Mouse (Mus musculus) thymus, postnatal 10 days (tissue): ENCODE measurements around the gene Tuba1c.

ENCODE experiments used
- DNase-seq, 2 experiments: peaks; one replicate each; pipeline ENCODE4 v3.0.0; 2021; ENCODE audit warnings: low spot score in 2 of 2

Tuba1c gene

GRCm38 (mm10) chr15:99029619-99030584, at the start of gene Tuba1c:
TSS of gene Tuba1c (plus strand) at chr15:99029891.
- DNase-seq, result peak; percentile 78 to 83

GRCm38 (mm10) chr15:98980012-98980614, 49.6 kb upstream of the Tuba1c start:
- DNase-seq, result no peak

GRCm38 (mm10) chr15:98982100-98982499, 47.6 kb upstream of the Tuba1c start:
- DNase-seq, result no peak

GRCm38 (mm10) chr15:98983431-98984081, 46.1 kb upstream of the Tuba1c start:
- DNase-seq, result no peak

- no peak for DNase-seq
These were observed 45.0 kb upstream of the Tuba1c start for GRCm38 (mm10) chr15:98984681-98985080.

GRCm38 (mm10) chr15:98985240-98985981, 44.3 kb upstream of the Tuba1c start:
- DNase-seq, result peak; percentile 58 to 68

GRCm38 (mm10) chr15:98985982-98986715, 43.5 kb upstream of the Tuba1c start:
- no peak for DNase-seq

- DNase-seq, result no peak
These were observed 42.5 kb upstream of the Tuba1c start for GRCm38 (mm10) chr15:98987077-98987630.

- no peak for DNase-seq
These were observed 42.0 kb upstream of the Tuba1c start for GRCm38 (mm10) chr15:98987661-98988181.

- no peak for DNase-seq
These were observed 40.9 kb upstream of the Tuba1c start for GRCm38 (mm10) chr15:98988787-98989186.

GRCm38 (mm10) chr15:98989701-98990430, 39.8 kb upstream of the Tuba1c start:
- no peak for DNase-seq

- no peak for DNase-seq
These were observed 38.8 kb upstream of the Tuba1c start for GRCm38 (mm10) chr15:98990669-98991539.

- no peak for DNase-seq
These were observed 38.1 kb upstream of the Tuba1c start for GRCm38 (mm10) chr15:98991540-98992050.

- DNase-seq, result peak; percentile 38 to 43
These were observed 37.4 kb upstream of the Tuba1c start for GRCm38 (mm10) chr15:98992086-98992912.

- DNase-seq, result peak; percentile 81 to 93
These were observed 36.4 kb upstream of the Tuba1c start for GRCm38 (mm10) chr15:98993093-98993793.

GRCm38 (mm10) chr15:98993865-98994264, 35.8 kb upstream of the Tuba1c start:
- peak; percentile 82 to 89 for DNase-seq

- no peak for DNase-seq
These were observed 34.7 kb upstream of the Tuba1c start for GRCm38 (mm10) chr15:98994957-98995520.
